Mouse (Mus musculus) stomach, postnatal 0 days (tissue): Measurements from ENCODE around the gene Vamp8. TPM values are rescaled to one million over a fixed set of nuclear protein-coding genes. Genes with fewer than 3 reads are reported as not detected.

Source experiments
- ATAC-seq: fragments of 200-750 bp; cut with Nextera tagmentation; 2 replicates; pipeline ENCODE4 v1.8.0; 2017; ENCODE audit not compliant: low FRiP score, low TSS enrichment
- DNase-seq: peaks from one replicate; pipeline ENCODE4 v3.0.0-alpha.2; 2016; ENCODE audit warnings: low spot score
- H3K27ac ChIP-seq: fragments of 300-500 bp; sonication (generic); replicated peaks from 2 replicates; pipeline ENCODE4 v1.5.1; 2014; ENCODE audit warnings: mild to moderate bottlenecking, control low read depth
- H3K27me3 ChIP-seq: fragments of 300-500 bp; sonication (generic); 2 replicates; pipeline ENCODE4 v1.6.1; 2014; ENCODE audit warnings: low read length; ENCODE audit not compliant: control insufficient read depth, insufficient read depth
- H3K36me3 ChIP-seq: fragments of 300-500 bp; sonication (generic); 2 replicates; pipeline ENCODE4 v1.6.1; 2014; ENCODE audit warnings: low read length, mixed read lengths; ENCODE audit not compliant: control insufficient read depth, insufficient read depth
- H3K4me1 ChIP-seq: fragments of 300-500 bp; sonication (generic); replicated peaks from 2 replicates; pipeline ENCODE4 v1.6.1; 2014; ENCODE audit warnings: antibody characterized with exemption; ENCODE audit not compliant: control insufficient read depth, insufficient read depth
- H3K4me2 ChIP-seq: fragments of 300-500 bp; sonication (generic); replicated peaks from 2 replicates; pipeline ENCODE4 v1.6.1; 2014; ENCODE audit warnings: low read depth, mild to moderate bottlenecking, control low read depth, moderate library complexity
- H3K4me3 ChIP-seq: fragments of 300-500 bp; sonication (generic); 2 replicates; pipeline ENCODE4 v1.5.1; 2014; ENCODE audit warnings: low read depth, low read length, control low read depth
- H3K9ac ChIP-seq: fragments of 300-500 bp; sonication (generic); 2 replicates; pipeline ENCODE4 v1.6.1; 2014; ENCODE audit warnings: mild to moderate bottlenecking, low read length, control low read depth, mixed read lengths
- H3K9me3 ChIP-seq: fragments of 300-500 bp; sonication (generic); 2 replicates; pipeline ENCODE4 v1.6.1; 2016; ENCODE audit warnings: low read length; ENCODE audit not compliant: control insufficient read depth
- CTCF ChIP-seq: IDR thresholded peaks from 2 replicates; pipeline ENCODE4 v1.5.1; 2016; ENCODE audit warnings: antibody characterized with exemption, low read depth, mild to moderate bottlenecking, moderate library complexity
- EP300 ChIP-seq: optimal IDR thresholded peaks from 2 replicates; pipeline ENCODE3; 2016; ENCODE audit warnings: antibody characterized with exemption
- WGBS: fragments of 180-500 bp; shearing (Covaris S2); extraction: QIAGEN DNeasy Blood & Tissue Kit; methylation state at CpG from one replicate; pipeline ENCODE4 v1.1.7; 2014; 5-methylcytosine and 5-hydroxymethylcytosine counted together
- polyA plus RNA-seq: library from polyadenylated mRNA; unstranded; fragments of >200 nt; fragmentation: Nextera tagmentation; extraction: Ambion mirVana; gene quantifications from 2 replicates; pipeline ENCODE4 v1.2.1, GENCODE M21; 2015

The Vamp8 gene
- polyA plus RNA-seq, 1 experiment from 2014 or later = 368 TPM

- Histone ChIP-seq H3K9ac (no peak overlapping the region), H3K27me3 (no peaks in the 10 kb centered on the region), H3K4me3 (no peak overlapping the region), H3K27ac (no peak overlapping the region), H3K4me1 (no peaks in the 10 kb centered on the region), H3K36me3 (peaks cover 6% of the 10 kb centered on the region; the same call in 1 of the 2 replicates), H3K9me3 (no peaks in the 10 kb centered on the region), H3K4me2 (no peak overlapping the region)
- no peak for TF ChIP-seq EP300
- no peak for TF ChIP-seq CTCF
- WGBS = 75% methylated on average over 6 of the region's 6 CpGs
- ATAC-seq (no peak), DNase-seq (no peak)
These were observed 8.0 kb downstream of the Vamp8 start for GRCm38 (mm10) chr6:72382494-72382893.

GRCm38 (mm10) chr6:72380131-72380770, 10.3 kb downstream of the Vamp8 start, which contains the start of gene Vamp5:
TSS of gene Vamp5 (minus strand) at chr6:72380468.
- Histone ChIP-seq H3K9ac (peak within 1 kb of the TSS; percentile 69), H3K27ac (peak within 1 kb of the TSS; percentile 67), H3K4me3 (peak within 1 kb of the TSS; percentile 58), H3K27me3 (no peaks in the 10 kb centered on the region), H3K36me3 (peaks cover 4% of the 10 kb centered on the region; the same call in 1 of the 2 replicates), H3K4me1 (no peaks in the 10 kb centered on the region), H3K4me2 (peak within 1 kb of the TSS; percentile 65), H3K9me3 (no peaks in the 10 kb centered on the region)
- TF ChIP-seq EP300 = no peak
- peak; percentile 62 for TF ChIP-seq CTCF
- ATAC-seq = peak; percentile 82
- WGBS = under 1% methylated on average over 47 of the region's 49 CpGs
- peak; percentile 87 for DNase-seq

DNA sequence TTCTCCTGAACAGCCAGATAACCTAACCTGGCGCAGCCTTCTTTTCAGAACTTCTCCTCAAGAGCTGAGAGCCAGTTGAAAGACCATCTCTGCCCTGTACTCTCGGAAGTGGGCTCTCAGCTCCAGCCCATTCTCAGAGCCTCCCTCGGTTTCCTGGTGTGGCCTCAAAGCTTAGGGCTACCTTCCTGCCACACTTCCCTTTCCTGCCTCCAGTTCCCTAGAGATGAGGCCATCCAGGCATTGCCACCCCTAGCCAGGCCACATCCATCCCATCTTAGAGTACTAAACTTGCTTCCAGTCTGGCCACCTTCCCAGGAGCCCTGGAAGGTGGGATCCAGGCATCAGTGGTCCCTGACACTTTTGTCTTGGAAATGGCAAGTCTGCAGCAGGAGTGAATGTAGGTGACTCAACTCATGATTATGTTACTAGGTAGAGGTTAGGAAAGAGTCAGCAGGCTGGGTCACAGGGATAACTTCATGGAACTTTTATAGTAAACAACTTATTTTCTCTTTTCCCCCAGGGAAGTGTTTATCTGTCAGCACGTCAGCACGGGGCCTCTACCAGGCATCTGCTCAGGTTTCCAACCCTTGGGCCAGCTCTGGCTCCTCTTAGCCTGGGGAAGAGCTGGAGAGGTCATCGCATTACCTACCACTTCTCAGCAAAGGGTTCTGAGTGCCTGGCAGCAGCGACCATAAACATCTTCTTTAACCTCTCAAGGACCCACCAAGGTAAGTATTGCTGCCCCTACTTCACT, 10.9 kb downstream of the Vamp8 start:
- Histone ChIP-seq H3K27me3 (no peaks in the 10 kb centered on the region), H3K4me1 (no peaks in the 10 kb centered on the region), H3K4me2 (peak overlapping the region; percentile 65), H3K9me3 (no peaks in the 10 kb centered on the region), H3K27ac (peak overlapping the region; percentile 67), H3K9ac (peak overlapping the region; percentile 69), H3K4me3 (peak overlapping the region; percentile 58), H3K36me3 (no peaks in the 10 kb centered on the region)
- TF ChIP-seq CTCF (no peak), EP300 (no peak)
- DNase-seq (no peak), ATAC-seq (0 out of 2 replicates have a peak, but pooled peaks have one; percentile 1)
- 43% methylated on average over 7 of the region's 7 CpGs for WGBS

DNA sequence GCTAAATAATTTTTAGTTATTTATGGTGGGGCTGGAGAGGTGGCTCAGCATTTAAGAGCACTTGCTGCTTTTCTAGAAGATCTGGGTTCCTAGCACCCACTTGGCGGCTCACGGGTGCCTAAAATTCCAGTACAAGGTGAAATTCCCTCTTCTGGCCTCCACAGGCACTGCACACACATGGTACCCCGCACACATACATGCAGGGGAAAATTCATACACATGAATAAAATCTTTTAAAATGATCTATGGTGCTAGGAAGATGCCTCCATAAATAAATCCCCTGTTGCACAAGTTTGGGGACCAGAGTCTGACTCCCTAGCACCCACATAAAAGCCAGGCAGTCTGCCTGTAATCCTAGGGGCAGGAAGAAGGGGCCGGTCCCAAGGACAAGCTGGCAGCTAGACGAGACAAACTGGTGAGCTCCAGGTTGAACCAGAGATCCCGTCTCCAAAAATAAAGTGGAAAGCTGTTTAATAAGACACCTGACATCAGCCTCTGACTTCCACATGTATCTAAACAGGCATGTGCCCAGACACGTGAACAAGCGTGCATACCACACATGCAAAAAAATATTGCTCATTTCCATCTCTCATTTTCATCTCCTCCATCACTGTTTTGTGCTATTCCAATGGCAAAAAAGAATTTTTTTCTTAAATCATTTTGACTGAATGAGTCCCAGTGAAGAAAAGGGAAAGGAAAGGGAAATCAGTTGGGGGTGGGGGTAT, 11.8 kb downstream of the Vamp8 start:
- Histone ChIP-seq H3K36me3 (no peaks in the 10 kb centered on the region), H3K4me2 (no peak overlapping the region), H3K9me3 (no peaks in the 10 kb centered on the region), H3K4me1 (no peaks in the 10 kb centered on the region), H3K4me3 (no peak overlapping the region), H3K27me3 (no peaks in the 10 kb centered on the region), H3K9ac (no peak overlapping the region), H3K27ac (no peak overlapping the region)
- no peak for TF ChIP-seq CTCF
- no peak for TF ChIP-seq EP300
- WGBS = 88% methylated on average over 8 of the region's 8 CpGs
- DNase-seq (no peak), ATAC-seq (no peak)

DNA sequence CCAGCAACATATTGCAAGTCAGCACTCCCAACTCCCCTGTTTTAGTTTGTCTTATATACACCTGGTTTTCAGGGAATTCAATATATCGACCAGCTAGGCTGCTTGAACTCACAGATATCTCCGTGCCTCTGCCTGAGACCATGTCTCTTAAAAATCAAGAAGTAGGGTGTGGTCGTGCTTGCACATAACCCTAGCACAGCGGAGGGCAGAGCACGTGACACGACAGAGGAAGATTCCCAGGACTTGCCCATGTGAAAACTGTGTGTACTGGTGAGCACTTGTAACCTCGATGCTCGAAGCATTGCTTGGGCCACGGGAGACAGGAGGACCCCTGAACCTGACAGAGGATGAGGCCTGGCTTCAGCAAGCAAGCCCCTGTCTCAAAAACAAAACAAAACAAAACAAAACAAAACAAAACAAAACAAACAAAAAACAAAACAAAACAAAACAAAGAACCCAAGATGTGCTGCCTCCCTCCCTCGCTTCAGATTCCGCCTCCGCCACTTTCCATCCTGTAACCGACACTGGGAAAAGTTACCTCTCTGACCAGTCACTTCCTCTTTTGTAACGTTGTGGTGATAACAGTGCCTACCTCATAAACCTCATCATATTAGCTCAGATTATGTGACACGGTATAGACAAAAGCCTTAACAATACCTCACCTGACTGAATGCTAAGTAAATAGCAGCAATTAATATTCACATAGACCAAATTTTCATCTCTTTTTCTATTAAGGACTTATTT, 15.5 kb downstream of the Vamp8 start:
- no peak overlapping the region for H3K4me2 ChIP-seq
- DNase-seq = no peak
- H3K4me3 ChIP-seq = no peak overlapping the region
- H3K36me3 ChIP-seq = no peaks in the 10 kb centered on the region
- H3K9me3 ChIP-seq = no peaks in the 10 kb centered on the region
- TF ChIP-seq EP300 (no peak), CTCF (no peak)
- no peak overlapping the region for H3K27ac ChIP-seq
- no peak for ATAC-seq
- WGBS = 63% methylated on average over 15 of the region's 15 CpGs
- no peaks in the 10 kb centered on the region for H3K27me3 ChIP-seq
- peaks cover 6% of the 10 kb centered on the region; the same call in 1 of the 2 replicates for H3K4me1 ChIP-seq
- H3K9ac ChIP-seq = no peak overlapping the region
